Mouse (Mus musculus) thymus, adult 18-20 months (tissue): ENCODE measurements at regions not wholly inside any gene's neighbourhood (a gene's known extent, or its start where the extent isn't known, plus 50 kb on each side); places are given as distances from the start of the nearest gene placed in this dataset.

Experiments
- DNase-seq, 2 experiments: peaks; one replicate each; pipeline ENCODE4 v3.0.0; 2022; ENCODE audit warnings: mixed read lengths in 2 of 2

- no peak for DNase-seq
These were observed 247.7 kb upstream of the Id4 start for GRCm38 (mm10) chr13:48013336-48013750.

- DNase-seq, result no peak
These were observed 245.7 kb upstream of the Id4 start for GRCm38 (mm10) chr13:48015296-48015695.

- DNase-seq, result no peak
These were observed 245.0 kb upstream of the Id4 start for GRCm38 (mm10) chr13:48016051-48016450.

GRCm38 (mm10) chr13:48016606-48017005 lies 244.4 kb upstream of the Id4 start:
- DNase-seq, result no peak

- DNase-seq, result no peak
These were observed 243.4 kb upstream of the Id4 start for GRCm38 (mm10) chr13:48017649-48018048.

- DNase-seq, result no peak
These were observed 242.4 kb upstream of the Id4 start for GRCm38 (mm10) chr13:48018606-48019005.

- DNase-seq, result no peak
These were observed 237.9 kb upstream of the Id4 start for GRCm38 (mm10) chr13:48022958-48023615.

GRCm38 (mm10) chr13:48027775-48028489 lies 233.1 kb upstream of the Id4 start:
- DNase-seq, result no peak

- DNase-seq, result no peak
These were observed 229.5 kb upstream of the Id4 start for GRCm38 (mm10) chr13:48031491-48031890.

- DNase-seq, result no peak
These were observed 218.9 kb upstream of the Id4 start for GRCm38 (mm10) chr13:48042172-48042571.

- DNase-seq, result no peak
These were observed 218.5 kb upstream of the Id4 start for GRCm38 (mm10) chr13:48042572-48042971.

- no peak for DNase-seq
These were observed 214.8 kb upstream of the Id4 start for GRCm38 (mm10) chr13:48046201-48046750.

GRCm38 (mm10) chr13:48049796-48050195 lies 211.2 kb upstream of the Id4 start:
- no peak for DNase-seq

- DNase-seq, result no peak
These were observed 186.4 kb upstream of the Id4 start for GRCm38 (mm10) chr13:48074630-48075029.

- DNase-seq, result no peak
These were observed 185.7 kb upstream of the Id4 start for GRCm38 (mm10) chr13:48075315-48075714.

- DNase-seq, result no peak
These were observed 182.8 kb upstream of the Id4 start for GRCm38 (mm10) chr13:48078214-48078613.

GRCm38 (mm10) chr13:48083294-48083693 lies 177.7 kb upstream of the Id4 start:
- no peak for DNase-seq

GRCm38 (mm10) chr13:48083807-48084206 lies 177.2 kb upstream of the Id4 start:
- no peak for DNase-seq

- DNase-seq, result no peak
These were observed 166.6 kb upstream of the Id4 start for GRCm38 (mm10) chr13:48094275-48095035.

GRCm38 (mm10) chr13:48102156-48102555 lies 158.9 kb upstream of the Id4 start:
- no peak for DNase-seq

- no peak for DNase-seq
These were observed 158.5 kb upstream of the Id4 start for GRCm38 (mm10) chr13:48102576-48102975.

- no peak for DNase-seq
These were observed 156.3 kb upstream of the Id4 start for GRCm38 (mm10) chr13:48104766-48105165.

- DNase-seq, result no peak
These were observed 154.1 kb upstream of the Id4 start for GRCm38 (mm10) chr13:48106946-48107345.
